Mouse (Mus musculus) mouse embryonic stem cell (cell line): Measurements from ENCODE around the gene Dcp1b.
"Not testable (repeated sequence)": the region's sequence is repeated elsewhere in the genome, so short reads cannot be mapped to it uniquely, and the experiment has no call there.

Experiments
- in situ Hi-C, 2 experiments: fragments of 300-500 bp; cut with MboI; formaldehyde crosslinking; loops; 1 replicate in 1 of 2; 3 replicates in 1 of 2; pipeline ENCODE4 v1.14.3; 2019 to 2020; ENCODE audit warnings: low sequenced_read_pairs in 2 of 2, low pct_unique_long_range_greater_than_20kb in 1 of 2, mixed read lengths in 1 of 2; ENCODE audit not compliant: unreplicated experiment in 1 of 2

The Dcp1b gene

GRCm38 (mm10) chr6:119193571-119194154 lies 18.6 kb downstream of the Dcp1b start:
- in situ Hi-C loops: no loop called here

DNA sequence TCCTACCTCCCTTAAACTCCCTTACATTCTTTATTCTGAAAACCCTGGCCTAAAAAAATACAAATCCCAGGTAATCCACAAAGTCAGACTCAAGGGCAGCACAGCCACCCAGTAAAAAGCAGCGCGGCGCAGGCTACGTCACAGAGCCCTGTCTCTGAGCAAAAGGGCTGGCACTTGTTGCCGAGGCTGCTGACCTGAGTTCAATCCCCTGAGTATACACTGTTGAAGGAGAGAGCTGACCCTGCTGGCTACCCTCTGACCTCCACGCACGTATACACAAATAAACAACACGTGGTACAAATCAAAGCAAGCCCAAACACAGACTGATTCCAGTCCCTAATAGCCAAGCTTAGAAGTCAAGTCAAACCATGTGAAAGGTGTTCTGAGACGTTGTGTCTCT lies 19.1 kb downstream of the Dcp1b start:
- in situ Hi-C loops: no loop called here

- in situ Hi-C loops: no loop called here
These were observed 19.5 kb downstream of the Dcp1b start for GRCm38 (mm10) chr6:119194601-119195000.

DNA sequence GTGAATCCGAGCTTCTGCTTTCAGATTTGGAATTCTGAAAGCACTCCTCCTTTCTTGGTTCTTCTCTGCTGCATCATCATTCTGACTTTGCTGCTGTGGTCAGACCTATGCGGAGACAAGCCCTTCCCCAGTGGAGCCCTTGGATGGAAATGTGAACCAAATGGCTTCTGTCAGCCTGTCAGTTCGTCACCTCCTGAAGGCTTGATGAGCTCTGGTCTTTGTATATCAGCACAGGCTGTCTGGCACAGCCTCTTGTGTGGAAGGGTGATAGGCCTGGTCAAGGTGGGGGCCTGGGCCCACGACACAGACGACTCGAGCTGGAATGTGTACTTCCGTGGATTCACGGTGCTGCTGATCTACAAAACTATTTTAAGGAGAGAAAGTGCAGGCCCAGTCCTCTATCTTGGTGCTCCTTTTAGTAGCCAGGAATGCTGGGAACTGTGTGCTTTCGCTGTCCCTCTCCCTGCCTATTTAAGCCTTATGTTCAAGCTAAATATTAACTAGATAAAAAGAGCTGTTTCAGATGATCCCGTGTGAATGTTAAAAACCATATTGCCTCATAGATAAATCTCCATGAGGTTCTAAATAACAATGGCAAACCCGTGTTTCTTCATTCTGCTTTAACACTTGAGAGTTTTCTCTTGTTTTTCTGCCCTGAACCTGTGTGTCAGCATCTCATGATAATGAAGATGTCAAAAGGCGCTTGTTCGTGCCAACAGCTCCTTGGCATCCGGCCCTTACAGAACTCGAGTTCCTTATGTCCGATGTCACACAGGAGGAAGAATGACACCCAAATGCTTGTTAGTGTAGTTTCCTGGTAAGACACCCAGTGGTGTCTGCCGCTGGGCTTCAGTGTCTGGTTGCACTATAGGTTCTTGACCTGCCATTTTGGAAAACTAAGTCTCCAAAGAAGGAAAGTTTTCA lies 21.6 kb downstream of the Dcp1b start, which contains the start of gene Cacna1c:
Gene Cacna1c (minus strand): TSS at position 37 of the 924 bp plus-strand sequence.
- in situ Hi-C loops: no loop called here

GRCm38 (mm10) chr6:119198534-119199273 lies 23.7 kb downstream of the Dcp1b start:
- in situ Hi-C loops: no loop called here

DNA sequence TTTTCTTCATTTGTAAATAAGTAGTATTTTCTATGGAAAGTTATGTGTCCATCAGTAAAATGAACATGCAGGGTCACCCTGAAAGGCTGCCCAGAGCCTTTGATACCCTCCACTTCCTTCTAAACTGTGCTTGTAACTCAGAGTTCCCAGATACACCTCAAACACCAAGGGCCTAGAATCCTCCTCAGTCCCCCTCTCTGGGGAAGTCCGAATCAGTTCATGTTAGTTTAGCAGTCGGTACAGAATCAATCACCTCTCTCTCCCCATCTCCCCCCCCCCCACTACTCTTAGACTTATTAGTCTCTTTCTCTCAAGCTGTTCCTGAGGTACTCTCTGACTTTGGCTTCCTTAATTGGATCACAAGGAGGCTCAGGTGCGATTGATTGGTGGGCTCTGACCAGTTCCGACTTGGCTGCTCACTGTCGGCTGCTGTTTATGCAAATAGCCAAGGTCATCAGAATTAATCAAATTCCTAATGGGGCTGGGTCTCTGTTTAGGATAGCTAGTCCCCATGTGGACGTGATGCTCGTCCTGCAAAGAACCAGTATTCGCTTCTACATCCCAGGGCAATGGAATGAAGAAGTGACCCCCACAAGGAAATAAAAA lies 24.3 kb downstream of the Dcp1b start:
- in situ Hi-C loops: no loop called here

DNA sequence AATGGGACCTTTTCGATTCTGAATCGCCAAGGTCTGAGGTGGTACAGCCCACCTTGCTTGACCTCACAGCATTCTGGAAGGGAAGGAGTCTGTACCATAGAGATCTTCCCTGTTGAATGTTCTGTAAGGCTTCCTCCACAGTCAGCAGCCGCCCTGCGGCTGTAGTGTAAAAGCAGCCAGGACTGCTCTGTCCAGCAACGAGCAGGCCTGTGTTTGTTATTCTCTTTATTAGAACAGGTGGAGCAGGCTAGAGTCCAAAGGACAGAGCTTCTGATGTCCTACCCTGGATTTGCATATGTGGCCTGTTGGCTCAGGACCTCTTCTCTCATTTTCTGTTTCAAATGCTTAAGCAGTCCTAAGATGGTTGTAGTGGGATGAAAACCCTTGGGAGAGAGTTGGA lies 25.3 kb downstream of the Dcp1b start:
- in situ Hi-C loops: no loop called here

DNA sequence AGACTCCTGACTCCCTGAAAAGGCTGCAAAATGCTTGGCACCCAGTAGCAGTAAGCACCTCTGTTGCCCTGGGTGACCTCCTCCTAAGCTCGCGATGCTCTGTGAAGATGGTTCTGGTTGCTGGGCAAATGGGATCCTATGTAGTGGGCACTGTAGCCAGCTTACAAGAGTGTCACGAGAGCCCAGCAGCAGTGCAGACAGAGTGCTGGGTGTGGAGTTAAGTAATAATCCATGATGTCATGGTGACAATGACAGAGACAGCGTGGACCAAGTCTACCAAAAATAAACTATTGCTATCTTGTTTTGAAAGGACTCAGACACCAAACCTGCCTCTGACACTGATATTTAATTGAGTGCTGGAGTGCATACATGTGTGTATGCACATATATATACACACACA lies 26.5 kb downstream of the Dcp1b start:
- in situ Hi-C loops: no loop called here

DNA sequence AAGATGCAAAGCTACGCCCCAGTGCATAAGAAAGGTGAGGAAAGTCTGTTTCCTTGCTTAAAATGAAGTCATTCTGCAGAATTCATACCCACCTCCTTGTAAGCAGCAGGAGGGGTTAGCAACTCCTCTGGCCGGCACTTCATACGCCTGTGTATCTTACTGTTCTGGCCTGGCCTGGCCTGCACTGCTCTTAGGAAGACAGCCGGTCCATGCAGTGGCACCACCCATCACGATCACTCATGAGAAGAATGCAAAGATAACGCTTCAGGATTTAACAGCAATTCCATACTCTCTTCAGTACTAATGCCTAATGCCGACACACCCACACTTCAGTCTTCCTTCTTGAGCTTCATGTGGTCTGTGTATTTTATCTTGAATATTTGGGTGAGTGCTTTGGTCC lies 29.2 kb downstream of the Dcp1b start:
- in situ Hi-C loops: no loop called here

DNA sequence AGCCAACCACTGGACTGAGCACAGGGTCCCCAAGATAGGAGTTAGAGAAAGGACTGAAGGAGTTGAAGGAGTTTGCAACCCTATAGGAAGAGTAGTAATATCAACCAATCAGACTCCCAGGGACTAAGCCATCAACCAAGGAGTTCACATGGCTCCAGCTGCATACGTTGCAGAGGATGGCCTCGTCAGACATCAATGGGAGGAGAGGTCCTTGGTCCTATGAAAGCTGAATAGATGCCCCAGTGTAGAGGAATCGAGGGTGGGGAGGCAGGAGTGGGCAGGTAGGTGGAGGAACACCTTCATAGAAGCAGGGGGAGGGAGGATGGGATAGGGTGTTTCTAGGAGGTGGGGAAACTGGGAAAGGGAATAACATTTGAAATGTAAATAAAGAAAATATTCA lies 29.9 kb downstream of the Dcp1b start:
- in situ Hi-C loops: no loop called here

- in situ Hi-C loops: not testable (repeated sequence)
These were observed 31.0 kb downstream of the Dcp1b start for GRCm38 (mm10) chr6:119206006-119206405.

GRCm38 (mm10) chr6:119213375-119213774 lies 38.3 kb downstream of the Dcp1b start:
- in situ Hi-C loops: no loop called here

GRCm38 (mm10) chr6:119214190-119214589 lies 39.1 kb downstream of the Dcp1b start:
- in situ Hi-C loops: no loop called here

GRCm38 (mm10) chr6:119215040-119215613 lies 40.1 kb downstream of the Dcp1b start:
- in situ Hi-C loops: no loop called here

GRCm38 (mm10) chr6:119217661-119218060 lies 42.6 kb downstream of the Dcp1b start:
- in situ Hi-C loops: no loop called here

- in situ Hi-C loops: no loop called here
These were observed 43.5 kb downstream of the Dcp1b start for GRCm38 (mm10) chr6:119218591-119218990.

GRCm38 (mm10) chr6:119219237-119219870 lies 44.3 kb downstream of the Dcp1b start:
- in situ Hi-C loops: no loop called here

GRCm38 (mm10) chr6:119220297-119220696 lies 45.2 kb downstream of the Dcp1b start:
- in situ Hi-C loops: loop anchor here (5.0 to 10.0 kb wide), 3 partner anchors 127 to 225 kb away; no protein-coding TSS in a partner anchor
